Mouse (Mus musculus) MEL (cell line): ENCODE measurements around the gene Axin2.

Source experiments
- CTCF ChIP-seq, 3 experiments: IDR thresholded peaks in 2 of 3; conservative IDR thresholded peaks in 1 of 3; 2 replicates each; pipeline ENCODE4 v1.5.1; 2011 to 2012; ENCODE audit warnings: low read length in 3 of 3, low read depth in 2 of 3, mild to moderate bottlenecking in 2 of 3, improper control_type of control experiment in 1 of 3, inconsistent platforms in 1 of 3, mixed read lengths in 1 of 3, moderate library complexity in 1 of 3; ENCODE audit not compliant: control insufficient read depth in 1 of 3, insufficient read depth in 1 of 3, poor library complexity in 1 of 3, severe bottlenecking in 1 of 3
- ELF1 ChIP-seq: IDR thresholded peaks from 2 replicates; pipeline ENCODE4 v1.6.1; 2014; ENCODE audit warnings: low read depth, mild to moderate bottlenecking, inconsistent platforms, low read length, improper control_type of control experiment, moderate library complexity
- EP300 ChIP-seq, 2 experiments: IDR thresholded peaks; 2 replicates each; pipeline ENCODE4 v1.6.1; 2011; ENCODE audit warnings: improper control_type of control experiment in 2 of 2, low read length in 2 of 2, low read depth in 1 of 2, mild to moderate bottlenecking in 1 of 2
- GATA1 ChIP-seq: IDR thresholded peaks from 2 replicates; pipeline ENCODE4 v1.6.1; 2011; ENCODE audit warnings: low read depth, low read length, improper control_type of control experiment
- MAX ChIP-seq: IDR thresholded peaks from 2 replicates; pipeline ENCODE4 v1.6.1; 2011; ENCODE audit warnings: low read length, improper control_type of control experiment
- NRF1 ChIP-seq: IDR thresholded peaks from 2 replicates; pipeline ENCODE4 v1.6.1; 2014; ENCODE audit warnings: low read depth, mild to moderate bottlenecking, inconsistent platforms, low read length, improper control_type of control experiment, moderate library complexity; ENCODE audit not compliant: poor library complexity, insufficient read depth, severe bottlenecking
- POLR2A ChIP-seq, 2 experiments: IDR thresholded peaks; 2 replicates each; pipeline ENCODE4 v1.6.1; 2011 to 2012; ENCODE audit warnings: low read length in 2 of 2, mild to moderate bottlenecking in 2 of 2, control low read depth in 1 of 2, improper control_type of control experiment in 1 of 2, low read depth in 1 of 2, moderate library complexity in 1 of 2; ENCODE audit not compliant: control insufficient read depth in 1 of 2, insufficient read depth in 1 of 2, poor library complexity in 1 of 2
- POLR2AphosphoS5 ChIP-seq: IDR thresholded peaks from 2 replicates; pipeline ENCODE4 v1.6.1; 2012; ENCODE audit warnings: low read depth, borderline replicate concordance, mild to moderate bottlenecking, inconsistent platforms, low read length, moderate library complexity, mixed read lengths
- SIN3A ChIP-seq: IDR thresholded peaks from 2 replicates; pipeline ENCODE4 v1.6.1; 2012; ENCODE audit warnings: low read length, improper control_type of control experiment, inconsistent platforms
- UBTF ChIP-seq: IDR thresholded peaks from 2 replicates; pipeline ENCODE4 v1.6.1; 2012; ENCODE audit warnings: low read depth, mild to moderate bottlenecking, inconsistent platforms, low read length, improper control_type of control experiment, moderate library complexity, borderline replicate concordance; ENCODE audit not compliant: insufficient read depth
- USF1 ChIP-seq: IDR thresholded peaks from 2 replicates; pipeline ENCODE4 v1.6.1; 2014; ENCODE audit warnings: low read depth, mild to moderate bottlenecking, inconsistent platforms, low read length, improper control_type of control experiment, moderate library complexity
- ZC3H11A ChIP-seq: IDR thresholded peaks from 2 replicates; pipeline ENCODE4 v1.6.1; 2012; ENCODE audit warnings: low read depth, mild to moderate bottlenecking, inconsistent platforms, low read length, improper control_type of control experiment

DNA sequence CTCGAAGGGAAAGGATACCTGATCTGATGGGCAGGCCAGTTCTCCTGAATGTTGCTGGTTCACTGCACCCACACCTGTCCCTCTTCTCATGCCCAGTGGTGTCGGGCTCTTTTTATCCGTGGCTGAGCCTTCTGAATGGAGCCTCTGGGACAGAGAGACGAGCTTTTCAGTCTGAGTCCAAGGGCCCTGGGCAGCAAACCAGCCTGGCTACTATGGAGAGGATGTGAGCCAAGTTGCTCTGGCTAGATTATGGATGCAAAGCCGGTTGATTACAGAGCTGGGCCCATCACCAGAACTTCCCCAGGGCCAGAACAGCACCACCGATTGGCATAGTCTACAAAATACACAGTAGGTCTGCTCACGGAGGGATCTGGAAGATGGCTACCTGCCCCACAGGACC is 18.5 kb upstream of the Axin2 start:
- TF ChIP-seq UBTF: no peak
- no peak for TF ChIP-seq ELF1
- TF ChIP-seq USF1: no peak
- no peak for TF ChIP-seq GATA1
- TF ChIP-seq POLR2AphosphoS5: no peak
- no peak for TF ChIP-seq EP300 (IDR thresholded peaks at IDR 0.05; ENCODE audit: low read depth in 1 of 2, low read length in 2 of 2)
- TF ChIP-seq CTCF (IDR thresholded peaks at IDR 0.05 in 2 of 3, conservative IDR thresholded peaks at IDR 0.05 in 1 of 3; ENCODE audit: control insufficient read depth in 1 of 3, insufficient read depth in 1 of 3, low read depth in 2 of 3, low read length in 3 of 3, poor library complexity in 1 of 3, severe bottlenecking in 1 of 3): no peak
- TF ChIP-seq SIN3A: no peak
- TF ChIP-seq MAX: no peak
- no peak for TF ChIP-seq POLR2A (IDR thresholded peaks at IDR 0.05; ENCODE audit: control insufficient read depth in 1 of 2, insufficient read depth in 1 of 2, low read depth in 1 of 2, low read length in 2 of 2, poor library complexity in 1 of 2)
- no peak for TF ChIP-seq NRF1
- no peak for TF ChIP-seq ZC3H11A
